Mouse (Mus musculus): ENCODE data around the gene Pgls. TPM values are rescaled to one million over a fixed set of nuclear protein-coding genes. Genes with fewer than 3 reads are reported as not detected.
A peak's percentile ranks its signal among the peaks of the same experiment; 100 is the strongest.

Gene Pgls
- polyA plus RNA-seq, 1 experiment from 2014 or later: 212 TPM

DNA sequence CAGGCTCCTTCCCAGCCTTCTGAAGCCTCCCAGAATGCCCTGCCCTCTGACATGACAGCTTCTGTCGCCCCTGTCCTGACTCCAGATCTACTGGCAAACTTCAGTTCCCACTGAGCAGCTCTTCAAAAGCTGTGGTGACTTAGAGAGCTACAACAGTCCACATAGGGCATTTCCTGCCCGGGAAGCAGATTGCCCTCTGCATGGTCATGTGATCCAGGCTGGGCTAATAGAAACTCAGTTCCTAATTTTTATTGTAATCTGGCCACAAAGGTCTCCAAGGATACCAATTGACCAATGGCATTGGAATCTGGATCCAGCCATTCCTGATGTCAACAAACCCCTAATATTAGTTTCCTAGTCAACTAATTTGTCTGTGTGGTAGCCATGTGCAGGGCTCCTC lies 39.9 kb downstream of the Pgls start:
- 69% methylated on average over 2 of the region's 2 CpGs for WGBS
- peaks cover 9% of the 10 kb centered on the region for H3K9me3 ChIP-seq
- H3K4me1 ChIP-seq: peaks cover 37% of the 10 kb centered on the region
- H3K9ac ChIP-seq: no peak overlapping the region
- H3K4me3 ChIP-seq: no peak overlapping the region
- H3K4me2 ChIP-seq (replicated peaks): no peak overlapping the region
- no peaks in the 10 kb centered on the region for H3K36me3 ChIP-seq
- peaks cover 70% of the 10 kb centered on the region for H3K27me3 ChIP-seq
- no peak overlapping the region for H3K27ac ChIP-seq
- ATAC-seq (ENCODE audit: low FRiP score, low read depth): no peak

- no peak for ATAC-seq (ENCODE audit: low FRiP score, low read depth)
- Histone ChIP-seq H3K27me3 (peaks cover 71% of the 10 kb centered on the region), H3K4me2 (replicated peaks) (no peak overlapping the region; the same call in 1 of the 2 replicates), H3K36me3 (no peaks in the 10 kb centered on the region), H3K9me3 (peaks cover 9% of the 10 kb centered on the region), H3K4me3 (no peak overlapping the region), H3K4me1 (peaks cover 29% of the 10 kb centered on the region), H3K9ac (no peak overlapping the region), H3K27ac (no peak overlapping the region)
- WGBS: 13% methylated on average over 18 of the region's 22 CpGs
Measured at GRCm38 (mm10) chr8:71633164-71633563, 41.2 kb downstream of the Pgls start.

DNA sequence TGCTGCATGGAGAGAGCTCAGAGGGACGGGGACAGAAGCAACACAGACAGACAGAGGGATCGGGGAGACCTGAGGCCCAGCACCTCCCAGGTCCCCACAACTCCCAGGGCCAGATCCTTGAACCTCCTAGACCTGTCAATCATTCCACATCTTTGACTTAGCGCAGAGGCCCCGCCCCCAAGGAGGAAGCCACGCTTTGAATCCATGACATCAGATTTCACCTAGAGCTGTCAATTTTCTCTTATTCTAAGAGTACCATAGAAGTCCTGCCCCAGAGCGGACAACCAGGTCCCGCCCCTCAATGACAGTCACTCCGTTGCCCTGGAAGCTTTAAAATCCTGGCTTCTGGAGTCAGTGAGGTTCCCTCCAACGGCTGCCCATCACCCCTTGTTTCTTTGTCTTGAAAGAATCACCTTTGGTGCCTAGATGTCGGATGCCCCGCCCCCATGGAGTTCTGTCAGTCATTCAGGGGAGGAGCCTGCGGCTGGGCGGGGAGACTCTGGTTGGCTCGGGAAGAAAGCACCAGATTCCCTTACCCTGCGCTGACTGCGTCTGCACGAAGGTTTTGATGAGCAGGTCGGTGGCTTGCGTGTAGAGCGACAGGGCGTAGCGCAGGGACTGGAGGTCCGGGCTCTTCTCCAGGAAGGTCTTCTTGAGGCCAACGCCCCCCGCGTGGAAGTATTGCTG lies 42.1 kb downstream of the Pgls start:
- peak overlapping the region; percentile 28 for H3K4me3 ChIP-seq
- H3K27me3 ChIP-seq: peaks cover 79% of the 10 kb centered on the region
- H3K36me3 ChIP-seq: no peaks in the 10 kb centered on the region
- H3K4me1 ChIP-seq: peaks cover 21% of the 10 kb centered on the region
- peak overlapping the region; percentile 60 for H3K4me2 ChIP-seq (replicated peaks)
- no peak overlapping the region for H3K27ac ChIP-seq
- ATAC-seq (ENCODE audit: low FRiP score, low read depth): 0 out of 2 replicates have a peak, but pooled peaks have one; percentile 25
- WGBS: 2% methylated on average over 26 of the region's 26 CpGs
- H3K9ac ChIP-seq: peak overlapping the region; percentile 45; the same call in 1 of the 2 replicates
- H3K9me3 ChIP-seq: peaks cover 9% of the 10 kb centered on the region

GRCm38 (mm10) chr8:71637149-71638095 lies 45.4 kb downstream of the Pgls start:
- peaks cover 8% of the 10 kb centered on the region for H3K9me3 ChIP-seq
- H3K4me2 ChIP-seq (replicated peaks): no peak overlapping the region
- peaks cover 12% of the 10 kb centered on the region for H3K4me1 ChIP-seq
- 70% methylated on average over 8 of the region's 8 CpGs for WGBS
- no peak overlapping the region for H3K9ac ChIP-seq
- no peak for ATAC-seq (ENCODE audit: low FRiP score, low read depth)
- H3K27me3 ChIP-seq: peaks cover 55% of the 10 kb centered on the region
- no peak overlapping the region for H3K4me3 ChIP-seq
- no peak overlapping the region for H3K27ac ChIP-seq
- no peaks in the 10 kb centered on the region for H3K36me3 ChIP-seq

DNA sequence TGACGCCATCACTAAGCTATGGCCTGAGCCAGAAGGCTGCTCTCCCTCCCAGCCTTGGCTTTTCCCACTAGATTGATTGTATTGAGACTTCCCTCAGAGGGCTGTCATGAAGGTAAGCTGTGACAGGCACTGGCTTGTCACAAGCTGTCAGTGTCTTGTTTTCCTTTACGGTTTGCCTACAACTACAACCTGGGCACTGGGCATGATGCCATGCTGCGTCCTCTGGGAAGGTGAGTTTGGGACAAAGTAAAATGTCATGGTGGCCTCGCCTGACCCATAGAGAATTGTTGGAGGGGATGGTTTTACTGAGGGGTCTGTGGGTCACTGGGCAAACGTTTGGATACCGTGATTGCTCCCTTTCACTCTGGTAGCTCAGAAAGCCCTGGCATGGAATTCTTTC lies 46.3 kb downstream of the Pgls start:
- Histone ChIP-seq H3K9ac (peak overlapping the region; percentile 25; the same call in 1 of the 2 replicates), H3K36me3 (no peaks in the 10 kb centered on the region), H3K27me3 (peaks cover 46% of the 10 kb centered on the region), H3K27ac (no peak overlapping the region), H3K9me3 (no peaks in the 10 kb centered on the region), H3K4me1 (peaks cover 12% of the 10 kb centered on the region), H3K4me2 (replicated peaks) (no peak overlapping the region), H3K4me3 (no peak overlapping the region)
- no peak for ATAC-seq (ENCODE audit: low FRiP score, low read depth)
- 66% methylated on average over 6 of the region's 6 CpGs for WGBS

- no peak for ATAC-seq (ENCODE audit: low FRiP score, low read depth)
- Histone ChIP-seq H3K9me3 (no peaks in the 10 kb centered on the region), H3K27me3 (peaks cover 38% of the 10 kb centered on the region), H3K4me1 (peaks cover 4% of the 10 kb centered on the region), H3K27ac (no peak overlapping the region), H3K4me3 (no peak overlapping the region), H3K4me2 (replicated peaks) (no peak overlapping the region), H3K9ac (no peak overlapping the region), H3K36me3 (no peaks in the 10 kb centered on the region)
- 84% methylated on average over 4 of the region's 4 CpGs for WGBS
Measured at GRCm38 (mm10) chr8:71639318-71639717, 47.3 kb downstream of the Pgls start.

- Histone ChIP-seq H3K9me3 (no peaks in the 10 kb centered on the region), H3K36me3 (no peaks in the 10 kb centered on the region), H3K9ac (no peak overlapping the region), H3K4me1 (no peaks in the 10 kb centered on the region), H3K4me3 (no peak overlapping the region), H3K4me2 (replicated peaks) (no peak overlapping the region), H3K27me3 (0 out of 2 replicates have a peak, but pooled peaks cover 6% of the 10 kb centered on the region), H3K27ac (no peak overlapping the region)
- no peak for ATAC-seq (ENCODE audit: low FRiP score, low read depth)
- 77% methylated on average over 9 of the region's 9 CpGs for WGBS
Measured at GRCm38 (mm10) chr8:71645510-71645909, 53.5 kb downstream of the Pgls start.

Small RNA genes lying within 50 kb of the gene (microRNA-seq; reads per million reads assigned to microRNA genes)
- not detected for gene Mir6769b

Other genes with a start within 250 kb of the Pgls start
- 108 and 110 TPM in 2 replicates for gene Use1, start 225.3 kb upstream of the Pgls start, polyA plus RNA-seq (2015; fragmentation: Nextera tagmentation; extraction: Ambion mirVana)
- gene Ocel1, start 220.9 kb upstream of the Pgls start, polyA plus RNA-seq (2015; fragmentation: Nextera tagmentation; extraction: Ambion mirVana): 3.1 and 4.1 TPM in 2 replicates
- gene Nr2f6, start 210.2 kb upstream of the Pgls start, polyA plus RNA-seq (2015; fragmentation: Nextera tagmentation; extraction: Ambion mirVana): 38.2 and 43.7 TPM in 2 replicates
- 8.1 and 8.2 TPM in 2 replicates for gene Ushbp1, start 196.4 kb upstream of the Pgls start, polyA plus RNA-seq (2015; fragmentation: Nextera tagmentation; extraction: Ambion mirVana)
- 93.1 and 99.7 TPM in 2 replicates for gene Babam1, start 195.3 kb upstream of the Pgls start, polyA plus RNA-seq (2015; fragmentation: Nextera tagmentation; extraction: Ambion mirVana)
- gene Ankle1, start 186.2 kb upstream of the Pgls start, polyA plus RNA-seq (2015; fragmentation: Nextera tagmentation; extraction: Ambion mirVana): 40.7 and 41.9 TPM in 2 replicates
- gene Abhd8, start 128.5 kb upstream of the Pgls start, polyA plus RNA-seq (2015; fragmentation: Nextera tagmentation; extraction: Ambion mirVana): 75.2 and 75.7 TPM in 2 replicates
- 151 and 152 TPM in 2 replicates for gene Mrpl34, start 127.2 kb upstream of the Pgls start, polyA plus RNA-seq (2015; fragmentation: Nextera tagmentation; extraction: Ambion mirVana)
- 98.8 and 105 TPM in 2 replicates for gene Dda1, start 123.0 kb upstream of the Pgls start, polyA plus RNA-seq (2015; fragmentation: Nextera tagmentation; extraction: Ambion mirVana)
- gene Ano8, start 106.2 kb upstream of the Pgls start, polyA plus RNA-seq (2015; fragmentation: Nextera tagmentation; extraction: Ambion mirVana): 1.5 and 1.7 TPM in 2 replicates
- gene Gtpbp3, start 104.1 kb upstream of the Pgls start, polyA plus RNA-seq (2015; fragmentation: Nextera tagmentation; extraction: Ambion mirVana): 23.6 and 25.0 TPM in 2 replicates
- 58.5 and 59.4 TPM in 2 replicates for gene Plvap, start 80.4 kb upstream of the Pgls start, polyA plus RNA-seq (2015; fragmentation: Nextera tagmentation; extraction: Ambion mirVana)
- 0.41 and 0.78 TPM in 2 replicates for gene Ccdc194, start 66.5 kb upstream of the Pgls start, polyA plus RNA-seq (2015; fragmentation: Nextera tagmentation; extraction: Ambion mirVana)
- 21.0 and 22.3 TPM in 2 replicates for gene Bst2, start 54.7 kb upstream of the Pgls start, polyA plus RNA-seq (2015; fragmentation: Nextera tagmentation; extraction: Ambion mirVana)
- 80.7 and 83.6 TPM in 2 replicates for gene Mvb12a, start 49.3 kb upstream of the Pgls start, polyA plus RNA-seq (2015; fragmentation: Nextera tagmentation; extraction: Ambion mirVana)
- gene Tmem221, start 33.3 kb upstream of the Pgls start, polyA plus RNA-seq (2015; fragmentation: Nextera tagmentation; extraction: Ambion mirVana): 0.27 and 0.64 TPM in 2 replicates
- gene Nxnl1, start 25.6 kb upstream of the Pgls start, polyA plus RNA-seq (2015; fragmentation: Nextera tagmentation; extraction: Ambion mirVana): not detected in 2 replicates
- 52.2 and 52.3 TPM in 2 replicates for gene Slc27a1, start 23.3 kb upstream of the Pgls start, polyA plus RNA-seq (2015; fragmentation: Nextera tagmentation; extraction: Ambion mirVana)
- 4.0 and 5.7 TPM in 2 replicates for gene Fam129c, start 5.5 kb downstream of the Pgls start, polyA plus RNA-seq (2015; fragmentation: Nextera tagmentation; extraction: Ambion mirVana)
- gene Colgalt1, start 18.8 kb downstream of the Pgls start, polyA plus RNA-seq (2015; fragmentation: Nextera tagmentation; extraction: Ambion mirVana): 85.6 and 87.6 TPM in 2 replicates
- 0.75 and 0.77 TPM in 2 replicates for gene Unc13a, start 79.6 kb downstream of the Pgls start, polyA plus RNA-seq (2015; fragmentation: Nextera tagmentation; extraction: Ambion mirVana)
- 3.4 and 4.2 TPM in 2 replicates for gene Jak3, start 84.1 kb downstream of the Pgls start, polyA plus RNA-seq (2015; fragmentation: Nextera tagmentation; extraction: Ambion mirVana)
- 0.48 and 0.55 TPM in 2 replicates for gene Insl3, start 97.0 kb downstream of the Pgls start, polyA plus RNA-seq (2015; fragmentation: Nextera tagmentation; extraction: Ambion mirVana)
- gene B3gnt3, start 109.6 kb downstream of the Pgls start, polyA plus RNA-seq (2015; fragmentation: Nextera tagmentation; extraction: Ambion mirVana): 0.77 and 0.92 TPM in 2 replicates
- 4.0 and 4.8 TPM in 2 replicates for gene Fcho1, start 133.5 kb downstream of the Pgls start, polyA plus RNA-seq (2015; fragmentation: Nextera tagmentation; extraction: Ambion mirVana)